Mouse (Mus musculus): Measurements from ENCODE around the gene Pde4b. TPM values are rescaled to one million over a fixed set of nuclear protein-coding genes. Genes with fewer than 3 reads are reported as not detected.

Pde4b gene
- polyA plus RNA-seq, 1 experiment: 19.5 TPM

DNA sequence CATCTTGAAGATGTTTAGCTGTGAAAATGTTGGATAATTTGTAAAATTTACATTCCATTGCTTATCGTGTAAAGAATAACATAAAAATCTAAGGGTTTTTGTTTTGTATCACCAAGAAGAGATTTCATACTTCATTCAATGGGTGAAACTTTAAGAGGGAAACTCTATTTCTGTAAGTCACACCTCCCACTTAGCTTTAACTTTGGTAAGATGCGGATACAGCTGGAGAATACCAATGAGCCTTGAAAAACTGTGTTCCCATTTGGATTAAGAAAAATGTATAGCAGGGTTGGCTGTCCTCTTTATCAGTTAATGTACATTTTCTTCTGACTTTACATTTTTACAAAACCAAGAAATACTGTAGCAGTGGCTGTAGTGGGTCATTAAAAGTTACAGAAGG is 8.5 kb downstream of the Pde4b start:
- H3K27ac ChIP-seq (ENCODE audit: insufficient read depth, low read depth, low read length): no peak overlapping the region
- H3K4me1 ChIP-seq (ENCODE audit: control insufficient read depth, insufficient read depth, low read length): no peaks in the 10 kb centered on the region
- no peak overlapping the region for H3K4me3 ChIP-seq (ENCODE audit: insufficient read depth, low read length)
- TF ChIP-seq CTCF (IDR thresholded peaks at IDR 0.05; ENCODE audit: low read depth, low read length): no peak
- no peak for TF ChIP-seq POLR2A (IDR thresholded peaks at IDR 0.05; ENCODE audit: borderline replicate concordance, low read depth, low read length)

DNA sequence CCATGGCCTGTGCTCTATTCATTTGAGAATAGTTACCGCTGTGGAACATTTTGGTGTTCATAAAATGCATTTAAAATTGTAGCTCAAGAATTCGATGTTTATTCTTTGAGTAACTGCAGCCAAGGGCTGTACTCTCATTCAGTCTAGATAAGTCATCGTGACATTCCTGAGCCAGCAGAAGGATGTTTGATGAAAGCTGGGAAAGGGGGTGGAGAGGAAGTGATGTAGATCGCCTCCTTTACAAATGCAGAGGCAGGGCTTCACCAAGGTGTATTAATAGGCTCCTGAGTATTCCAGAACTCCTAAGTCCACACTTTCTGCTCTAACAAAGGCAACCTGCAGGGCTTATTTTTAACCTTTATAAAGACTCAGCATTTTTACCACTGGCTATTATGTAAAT is 14.9 kb downstream of the Pde4b start:
- H3K27ac ChIP-seq (ENCODE audit: insufficient read depth, low read depth, low read length): no peak overlapping the region
- TF ChIP-seq POLR2A (IDR thresholded peaks at IDR 0.05; ENCODE audit: borderline replicate concordance, low read depth, low read length): no peak
- TF ChIP-seq CTCF (IDR thresholded peaks at IDR 0.05; ENCODE audit: low read depth, low read length): no peak
- H3K4me1 ChIP-seq (ENCODE audit: control insufficient read depth, insufficient read depth, low read length): no peaks in the 10 kb centered on the region
- no peak overlapping the region for H3K4me3 ChIP-seq (ENCODE audit: insufficient read depth, low read length)

DNA sequence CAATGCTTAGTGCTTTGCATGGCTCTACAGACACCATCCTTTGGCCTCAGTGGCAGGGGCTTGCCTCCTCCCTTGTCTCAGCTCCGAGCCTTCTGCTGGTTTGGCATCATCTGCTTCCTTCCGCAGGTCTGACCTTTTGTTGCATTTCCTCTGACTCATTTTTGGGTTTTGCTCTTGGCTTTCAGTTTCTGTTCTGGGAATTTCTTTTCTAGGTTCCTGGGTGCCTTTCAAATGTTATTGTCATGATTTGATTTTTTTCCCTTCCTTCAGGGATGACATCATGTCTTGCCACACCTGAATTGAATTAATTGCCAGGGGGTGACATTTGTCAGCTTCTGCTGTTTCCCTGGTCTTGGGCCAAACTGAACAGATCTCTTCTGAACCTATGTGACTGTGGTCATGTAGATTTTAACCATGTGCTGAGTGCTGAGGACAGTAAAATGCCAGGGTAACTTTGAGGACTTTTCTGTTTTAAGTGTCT is 17.2 kb downstream of the Pde4b start:
- no peaks in the 10 kb centered on the region for H3K4me1 ChIP-seq (ENCODE audit: control insufficient read depth, insufficient read depth, low read length)
- no peak overlapping the region for H3K4me3 ChIP-seq (ENCODE audit: insufficient read depth, low read length)
- no peak overlapping the region for H3K27ac ChIP-seq (ENCODE audit: insufficient read depth, low read depth, low read length)
- TF ChIP-seq POLR2A (IDR thresholded peaks at IDR 0.05; ENCODE audit: borderline replicate concordance, low read depth, low read length): no peak
- TF ChIP-seq CTCF (IDR thresholded peaks at IDR 0.05; ENCODE audit: low read depth, low read length): no peak

DNA sequence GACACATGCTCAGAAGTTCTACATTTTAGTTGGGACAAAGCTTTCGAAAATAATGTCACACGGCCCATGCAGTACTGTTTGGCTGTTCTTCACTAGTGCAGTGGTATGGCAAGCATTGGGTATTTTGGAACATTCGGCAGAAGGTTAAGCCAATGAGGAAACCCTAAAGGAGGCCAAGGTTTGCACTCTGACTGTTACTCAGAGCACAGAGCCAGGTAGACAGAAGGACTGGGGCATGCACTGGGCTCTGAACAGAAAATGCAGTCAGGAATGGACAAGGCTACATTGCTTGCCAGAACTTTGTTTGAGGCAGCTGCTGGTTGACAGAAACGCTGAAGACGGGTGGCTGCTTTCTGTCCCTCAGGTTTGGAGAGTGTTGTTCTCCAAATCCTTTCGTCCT is 19.4 kb downstream of the Pde4b start:
- TF ChIP-seq CTCF (IDR thresholded peaks at IDR 0.05; ENCODE audit: low read depth, low read length) (no peak), POLR2A (IDR thresholded peaks at IDR 0.05; ENCODE audit: borderline replicate concordance, low read depth, low read length) (no peak)
- Histone ChIP-seq H3K27ac (ENCODE audit: insufficient read depth, low read depth, low read length) (no peak overlapping the region), H3K4me3 (ENCODE audit: insufficient read depth, low read length) (no peak overlapping the region), H3K4me1 (ENCODE audit: control insufficient read depth, insufficient read depth, low read length) (no peaks in the 10 kb centered on the region)

DNA sequence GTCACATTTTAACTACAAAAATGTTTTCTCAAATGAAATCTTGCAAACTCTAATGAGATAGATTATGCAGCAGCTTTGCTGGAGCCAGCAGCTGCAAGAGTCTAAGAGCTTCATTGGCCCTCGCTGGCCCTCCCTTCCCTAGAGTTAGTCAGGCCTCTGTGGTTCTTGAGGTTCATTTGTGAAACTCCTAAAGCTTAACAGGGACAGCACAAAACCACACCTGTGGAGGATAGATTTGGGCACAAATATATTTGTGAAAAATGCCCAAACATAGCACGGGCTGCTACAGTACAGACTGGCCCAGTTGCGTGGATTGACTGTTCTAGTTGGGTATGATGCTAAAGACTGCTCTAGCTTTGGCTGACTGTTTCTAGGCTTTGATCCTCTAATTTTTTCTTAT is 32.1 kb downstream of the Pde4b start:
- Histone ChIP-seq H3K4me3 (ENCODE audit: insufficient read depth, low read length) (no peak overlapping the region), H3K4me1 (ENCODE audit: control insufficient read depth, insufficient read depth, low read length) (no peaks in the 10 kb centered on the region), H3K27ac (ENCODE audit: insufficient read depth, low read depth, low read length) (no peak overlapping the region)
- no peak for TF ChIP-seq CTCF (IDR thresholded peaks at IDR 0.05; ENCODE audit: low read depth, low read length)
- TF ChIP-seq POLR2A (IDR thresholded peaks at IDR 0.05; ENCODE audit: borderline replicate concordance, low read depth, low read length): no peak

DNA sequence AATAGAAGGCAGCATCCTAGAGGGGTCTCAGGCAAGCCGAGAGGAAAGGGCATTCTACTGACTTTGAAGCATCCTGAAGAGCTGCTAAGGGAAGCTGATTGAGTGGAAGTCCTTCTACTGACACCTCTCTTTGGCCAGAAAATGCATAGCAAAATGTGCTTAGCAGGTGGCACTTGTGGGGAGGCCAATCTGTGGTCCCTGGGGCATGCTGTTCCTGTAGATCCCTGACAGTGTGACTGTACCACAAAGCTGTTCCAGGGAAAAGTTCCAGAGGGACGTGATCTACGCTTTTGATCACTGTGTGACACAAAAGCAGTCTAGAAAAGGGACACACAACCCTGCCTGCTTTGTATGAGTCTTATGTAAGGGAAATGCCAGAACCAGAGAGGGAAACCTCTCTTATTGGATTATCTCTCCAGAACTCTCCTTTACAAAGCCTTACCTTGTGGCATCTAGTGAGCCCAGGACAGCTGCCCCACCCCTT is 49.1 kb downstream of the Pde4b start:
- no peak overlapping the region for H3K4me3 ChIP-seq (ENCODE audit: insufficient read depth, low read length)
- TF ChIP-seq CTCF (IDR thresholded peaks at IDR 0.05; ENCODE audit: low read depth, low read length): no peak
- TF ChIP-seq POLR2A (IDR thresholded peaks at IDR 0.05; ENCODE audit: borderline replicate concordance, low read depth, low read length): no peak
- no peaks in the 10 kb centered on the region for H3K4me1 ChIP-seq (ENCODE audit: control insufficient read depth, insufficient read depth, low read length)
- no peak overlapping the region for H3K27ac ChIP-seq (ENCODE audit: insufficient read depth, low read depth, low read length)

DNA sequence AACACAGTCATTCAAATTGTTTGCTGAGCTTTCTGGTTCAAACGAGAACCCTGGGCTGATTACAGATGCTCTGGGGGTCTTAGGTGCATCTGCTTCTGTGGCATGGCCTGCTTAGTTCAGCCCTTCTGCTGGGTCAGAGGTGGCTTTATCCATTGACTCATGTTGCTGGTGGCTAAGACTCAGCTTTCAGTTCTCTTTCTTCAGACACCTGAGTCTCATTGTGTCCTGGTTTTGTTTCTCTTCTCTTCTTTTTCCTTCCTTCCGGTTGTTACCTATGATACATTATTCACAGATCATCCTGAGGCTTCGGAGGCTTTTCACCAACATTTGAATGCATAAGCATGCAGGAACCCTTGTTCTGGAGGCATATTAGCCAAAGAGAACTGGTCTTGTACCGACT is 51.0 kb downstream of the Pde4b start:
- Histone ChIP-seq H3K27ac (ENCODE audit: insufficient read depth, low read depth, low read length) (no peak overlapping the region), H3K4me3 (ENCODE audit: insufficient read depth, low read length) (no peak overlapping the region), H3K4me1 (ENCODE audit: control insufficient read depth, insufficient read depth, low read length) (no peaks in the 10 kb centered on the region)
- TF ChIP-seq POLR2A (IDR thresholded peaks at IDR 0.05; ENCODE audit: borderline replicate concordance, low read depth, low read length) (no peak), CTCF (IDR thresholded peaks at IDR 0.05; ENCODE audit: low read depth, low read length) (no peak)

DNA sequence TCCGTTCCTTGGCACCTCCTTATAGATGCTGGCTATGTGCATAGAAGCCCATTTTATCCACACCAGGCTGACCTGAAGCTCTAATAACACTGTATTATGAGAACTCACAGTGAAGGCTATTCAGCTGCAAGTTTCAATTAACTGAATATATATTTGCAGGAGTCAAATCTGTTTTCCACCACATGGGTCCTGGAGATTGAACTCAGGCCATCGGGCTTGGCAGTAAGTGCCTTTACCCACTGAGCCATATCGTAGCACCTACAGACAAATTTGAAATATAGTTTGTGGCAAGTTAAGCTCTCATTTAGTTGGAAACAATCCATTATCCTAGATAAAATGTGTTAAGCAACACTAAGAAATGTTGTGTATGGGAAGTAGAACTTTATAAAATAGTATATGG is 53.9 kb downstream of the Pde4b start:
- H3K27ac ChIP-seq (ENCODE audit: insufficient read depth, low read depth, low read length): no peak overlapping the region
- TF ChIP-seq CTCF (IDR thresholded peaks at IDR 0.05; ENCODE audit: low read depth, low read length) (no peak), POLR2A (IDR thresholded peaks at IDR 0.05; ENCODE audit: borderline replicate concordance, low read depth, low read length) (no peak)
- H3K4me3 ChIP-seq (ENCODE audit: insufficient read depth, low read length): no peak overlapping the region
- H3K4me1 ChIP-seq (ENCODE audit: control insufficient read depth, insufficient read depth, low read length): no peaks in the 10 kb centered on the region

DNA sequence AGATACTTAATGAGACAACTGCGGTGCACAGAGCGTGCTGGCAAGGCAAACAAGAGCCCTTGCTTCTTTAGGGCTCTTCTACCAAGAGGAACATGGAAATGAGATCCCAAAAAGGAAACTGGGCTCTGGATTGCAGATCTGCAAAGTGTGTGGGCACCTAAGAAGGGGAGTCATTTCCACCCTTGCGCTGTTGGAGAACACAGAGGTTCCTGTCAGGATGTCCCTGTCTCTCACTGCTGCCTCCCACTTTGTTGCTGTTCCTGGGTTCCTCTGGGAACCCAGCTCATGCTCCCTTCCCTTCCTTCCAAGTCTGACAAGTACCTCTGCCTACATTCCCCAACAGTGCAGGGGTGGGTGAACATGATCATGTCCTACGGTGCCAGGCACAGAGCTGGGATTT is 61.4 kb downstream of the Pde4b start:
- H3K4me1 ChIP-seq (ENCODE audit: control insufficient read depth, insufficient read depth, low read length): no peaks in the 10 kb centered on the region
- no peak overlapping the region for H3K27ac ChIP-seq (ENCODE audit: insufficient read depth, low read depth, low read length)
- no peak for TF ChIP-seq POLR2A (IDR thresholded peaks at IDR 0.05; ENCODE audit: borderline replicate concordance, low read depth, low read length)
- no peak for TF ChIP-seq CTCF (IDR thresholded peaks at IDR 0.05; ENCODE audit: low read depth, low read length)
- no peak overlapping the region for H3K4me3 ChIP-seq (ENCODE audit: insufficient read depth, low read length)

DNA sequence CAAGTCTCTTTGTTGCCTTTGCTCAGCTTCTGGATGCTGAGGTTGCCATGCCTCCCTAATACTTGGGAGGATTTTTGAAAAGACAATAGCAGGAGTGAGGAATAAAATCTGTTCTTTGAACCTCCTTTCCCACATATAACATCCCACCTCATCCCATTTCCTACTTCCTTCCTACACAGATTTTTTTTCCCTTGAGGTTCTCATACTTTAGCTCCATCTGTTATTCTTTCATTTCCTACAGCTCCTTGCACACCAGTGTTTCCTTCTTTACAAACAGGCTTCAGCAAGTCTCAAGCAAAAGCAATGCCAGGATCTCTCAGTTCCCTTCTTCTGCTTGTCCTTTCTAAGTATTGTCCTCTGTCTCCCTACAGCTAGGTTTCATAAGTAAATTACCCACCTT is 71.8 kb downstream of the Pde4b start:
- TF ChIP-seq CTCF (IDR thresholded peaks at IDR 0.05; ENCODE audit: low read depth, low read length) (no peak), POLR2A (IDR thresholded peaks at IDR 0.05; ENCODE audit: borderline replicate concordance, low read depth, low read length) (no peak)
- no peak overlapping the region for H3K27ac ChIP-seq (ENCODE audit: insufficient read depth, low read depth, low read length)
- H3K4me3 ChIP-seq (ENCODE audit: insufficient read depth, low read length): no peak overlapping the region
- H3K4me1 ChIP-seq (ENCODE audit: control insufficient read depth, insufficient read depth, low read length): no peaks in the 10 kb centered on the region

DNA sequence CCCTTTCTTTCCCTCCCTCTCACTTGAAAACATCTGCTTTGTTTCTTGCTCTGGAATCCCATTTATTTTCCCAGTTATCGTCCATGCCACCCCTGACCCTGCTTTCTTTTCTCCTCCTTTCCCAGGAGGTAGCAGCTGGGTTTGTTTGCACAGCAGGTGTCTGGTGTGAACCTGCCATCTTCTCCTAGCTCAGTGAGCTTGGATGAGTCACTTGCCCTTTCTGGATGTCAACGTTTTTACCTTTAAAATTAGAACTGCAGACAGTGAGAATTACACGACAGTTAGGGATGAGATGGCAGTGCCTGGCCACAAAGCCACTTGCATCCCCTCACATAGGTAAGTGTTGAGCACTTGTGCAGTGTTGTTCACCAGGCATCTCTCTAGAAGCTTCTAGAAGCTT is 84.3 kb downstream of the Pde4b start:
- Histone ChIP-seq H3K4me3 (ENCODE audit: insufficient read depth, low read length) (no peak overlapping the region), H3K4me1 (ENCODE audit: control insufficient read depth, insufficient read depth, low read length) (no peaks in the 10 kb centered on the region), H3K27ac (ENCODE audit: insufficient read depth, low read depth, low read length) (no peak overlapping the region)
- TF ChIP-seq POLR2A (IDR thresholded peaks at IDR 0.05; ENCODE audit: borderline replicate concordance, low read depth, low read length): no peak
- no peak for TF ChIP-seq CTCF (IDR thresholded peaks at IDR 0.05; ENCODE audit: low read depth, low read length)

Measured in bone marrow macrophage, adult 2 months (primary cell).